Mouse (Mus musculus): ENCODE measurements around the gene Pitpnm2.

Pitpnm2 gene

GRCm38 (mm10) chr5:124202071-124202470 is 47.5 kb downstream of the Pitpnm2 start:
- in situ Hi-C loops (cut with MboI, MseI): no loop called here

GRCm38 (mm10) chr5:124201564-124201963 is 48.0 kb downstream of the Pitpnm2 start:
- in situ Hi-C loops (cut with MboI, MseI): no loop called here

DNA sequence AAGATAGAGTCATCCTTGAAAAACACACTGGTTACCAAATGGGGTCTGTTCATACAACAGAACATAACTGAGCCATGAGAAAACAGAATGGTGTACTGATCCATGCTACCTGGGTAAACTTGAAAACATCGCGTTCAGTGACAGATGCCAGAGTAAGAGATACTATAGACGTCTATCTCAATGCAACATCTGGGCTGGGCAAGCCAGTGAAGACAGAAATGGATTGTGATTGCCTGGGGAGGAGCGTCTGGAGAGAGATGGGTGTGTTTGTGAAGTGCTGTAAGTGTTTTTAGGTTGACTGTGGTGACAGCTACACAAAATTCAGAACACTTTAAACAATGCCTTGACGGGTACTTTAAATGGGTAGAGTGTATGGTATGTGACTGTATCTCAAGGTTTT is 48.7 kb downstream of the Pitpnm2 start:
- in situ Hi-C loops (cut with MboI, MseI): no loop called here

GRCm38 (mm10) chr5:124199168-124199567 is 50.4 kb downstream of the Pitpnm2 start:
- in situ Hi-C loops (cut with MboI, MseI): no loop called here

DNA sequence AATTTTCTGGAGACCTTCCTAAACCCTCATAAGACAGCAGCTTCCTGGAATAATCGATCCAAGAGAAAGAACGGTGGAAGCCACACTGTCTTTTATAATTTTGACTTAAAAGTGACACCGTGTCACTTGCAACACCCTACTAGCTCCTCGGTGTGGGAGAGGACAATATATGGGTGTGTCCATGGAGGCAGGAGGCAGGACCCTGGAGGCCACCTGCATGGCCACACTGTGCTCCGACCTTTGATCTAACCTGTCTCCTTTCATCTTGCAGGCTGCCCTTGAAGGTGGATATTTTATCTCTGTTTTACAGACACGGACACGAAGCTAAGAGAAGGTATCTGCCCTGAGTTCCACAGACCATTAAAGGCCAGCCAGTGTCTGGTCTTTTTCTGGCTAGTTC is 51.1 kb downstream of the Pitpnm2 start:
- in situ Hi-C loops (cut with MboI, MseI): no loop called here

- in situ Hi-C loops (cut with MboI, MseI): no loop called here
Measured at GRCm38 (mm10) chr5:124196082-124196481, 53.5 kb downstream of the Pitpnm2 start.

- in situ Hi-C loops (cut with MboI, MseI): no loop called here
Measured at GRCm38 (mm10) chr5:124194386-124195084, 55.0 kb downstream of the Pitpnm2 start.

GRCm38 (mm10) chr5:124193286-124194112 is 56.1 kb downstream of the Pitpnm2 start:
- in situ Hi-C loops (cut with MboI, MseI): no loop called here

GRCm38 (mm10) chr5:124192726-124193285 is 56.8 kb downstream of the Pitpnm2 start:
- in situ Hi-C loops (cut with MboI, MseI): no loop called here

DNA sequence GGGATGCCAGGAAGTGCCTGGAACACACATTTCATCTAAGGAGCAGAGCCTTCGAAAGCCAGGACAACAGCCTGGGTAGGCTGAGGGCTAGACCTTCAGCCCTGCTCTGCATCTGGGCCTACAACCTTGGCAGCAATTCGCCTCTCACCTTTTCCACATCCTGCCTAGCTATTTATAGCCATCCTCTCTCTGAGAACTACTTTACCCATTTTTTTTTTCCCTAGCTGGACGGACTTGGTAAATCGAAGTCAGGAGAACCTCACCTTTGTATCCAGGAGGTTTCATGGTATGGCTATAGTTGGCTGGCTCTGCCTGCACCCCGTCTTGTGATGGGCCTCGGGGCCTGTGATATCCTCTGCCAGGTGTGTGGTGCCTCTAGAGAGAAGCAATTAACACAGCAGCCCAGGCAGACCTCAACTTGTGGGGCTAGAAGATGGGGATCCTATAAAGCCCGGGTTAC is 57.3 kb downstream of the Pitpnm2 start:
- in situ Hi-C loops (cut with MboI, MseI): no loop called here

- in situ Hi-C loops (cut with MboI, MseI): no loop called here
Measured at GRCm38 (mm10) chr5:124190146-124190870, 59.3 kb downstream of the Pitpnm2 start.

DNA sequence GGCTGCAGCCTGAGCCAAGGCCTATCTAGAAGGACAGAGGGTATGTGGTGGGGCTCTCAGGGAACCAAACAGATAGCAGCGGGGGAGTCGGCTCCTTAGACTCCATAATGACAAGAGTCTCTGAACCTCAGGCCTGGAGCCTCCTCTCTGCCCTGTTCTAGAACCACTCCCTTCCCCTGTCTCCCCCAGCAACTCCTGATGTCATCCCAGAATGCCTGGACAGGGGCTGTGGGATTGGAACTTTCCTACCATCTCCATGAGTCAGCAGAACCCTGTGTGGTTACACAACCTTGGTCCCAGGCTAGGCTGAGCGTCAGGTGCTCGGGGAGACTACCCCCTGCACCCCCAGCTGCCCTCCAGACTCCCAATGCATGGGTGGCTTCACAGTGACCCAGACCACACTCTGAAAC is 60.0 kb downstream of the Pitpnm2 start:
- in situ Hi-C loops (cut with MboI, MseI): no loop called here

- in situ Hi-C loops (cut with MboI, MseI): no loop called here
Measured at GRCm38 (mm10) chr5:124187508-124188311, 61.9 kb downstream of the Pitpnm2 start.

DNA sequence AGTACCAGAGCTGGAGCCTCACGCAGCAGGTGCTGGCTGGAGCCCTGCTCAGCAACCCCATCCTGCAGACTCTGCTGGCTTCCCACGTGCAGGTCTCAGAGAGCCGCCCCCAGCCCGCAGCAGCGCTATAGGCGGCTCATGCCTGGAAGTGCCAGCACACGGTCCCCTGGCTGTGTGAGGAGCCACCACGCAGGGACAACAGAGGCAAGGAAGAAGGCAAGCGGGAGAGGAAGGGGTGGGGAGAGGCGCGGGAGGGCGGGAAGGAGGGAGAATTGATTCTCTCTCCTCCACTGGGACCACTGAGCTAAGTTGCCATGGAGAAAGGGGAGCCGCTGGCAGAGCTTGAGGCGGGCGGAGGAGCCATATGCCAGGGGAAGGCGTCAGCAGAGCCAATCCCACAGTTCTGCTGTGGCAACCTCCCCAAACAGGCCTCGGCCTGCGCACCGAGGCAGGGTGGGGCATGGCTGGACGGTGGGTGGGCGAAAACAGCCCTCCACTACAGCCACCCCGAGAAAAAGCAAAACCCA is 62.5 kb downstream of the Pitpnm2 start:
- in situ Hi-C loops (cut with MboI, MseI): no loop called here

GRCm38 (mm10) chr5:124186465-124186854 is 63.1 kb downstream of the Pitpnm2 start:
- in situ Hi-C loops (cut with MboI, MseI): no loop called here

GRCm38 (mm10) chr5:124185706-124186464 is 63.7 kb downstream of the Pitpnm2 start:
- in situ Hi-C loops (cut with MboI, MseI): no loop called here

- in situ Hi-C loops (cut with MboI, MseI): no loop called here
Measured at GRCm38 (mm10) chr5:124184898-124185701, 64.5 kb downstream of the Pitpnm2 start.

GRCm38 (mm10) chr5:124184191-124184590 is 65.4 kb downstream of the Pitpnm2 start:
- in situ Hi-C loops (cut with MboI, MseI): no loop called here

DNA sequence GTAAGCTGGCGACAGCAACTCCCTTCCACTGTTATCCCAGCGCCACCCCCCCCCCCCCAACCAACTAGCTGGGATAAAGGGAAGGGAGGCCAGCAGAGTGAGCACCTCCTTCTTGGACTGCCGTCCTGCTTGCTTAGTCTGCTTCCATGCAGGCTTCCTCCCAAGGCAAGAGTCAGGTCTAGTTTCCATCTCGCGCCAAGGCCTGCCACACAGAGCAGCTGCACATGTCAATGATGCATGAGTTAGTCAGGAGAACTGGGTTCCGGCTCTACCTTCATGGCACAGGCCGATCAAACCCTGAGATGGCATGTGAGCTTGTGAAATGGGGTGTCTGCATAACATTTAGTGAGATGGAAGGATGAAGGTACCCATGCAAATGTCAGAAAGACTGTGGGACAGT is 66.9 kb downstream of the Pitpnm2 start:
- in situ Hi-C loops (cut with MboI, MseI): no loop called here

All from T-helper 17 cell (primary cell).